Mouse (Mus musculus): ENCODE measurements around the gene Zfp609. TPM values are rescaled to one million over a fixed set of nuclear protein-coding genes. Genes with fewer than 3 reads are reported as not detected.
A peak's percentile ranks its signal among the peaks of the same experiment; 100 is the strongest.

The Zfp609 gene
- total and polyA plus RNA-seq, 2 experiments = 2.8 to 4.4 TPM

GRCm38 (mm10) chr9:65746479-65746878, 80.9 kb downstream of the Zfp609 start:
- H3K27me3 ChIP-seq (ENCODE audit: control insufficient read depth, insufficient read depth, low read length) = no peaks in the 10 kb centered on the region
- no peak overlapping the region for H3K27ac ChIP-seq (replicated peaks; ENCODE audit: insufficient read depth, low read depth, low read length)
- H3K36me3 ChIP-seq (ENCODE audit: control insufficient read depth, insufficient read depth, low read length) = no peaks in the 10 kb centered on the region
- 85% methylated on average over 2 of the region's 2 CpGs for WGBS
- peaks cover 24% of the 10 kb centered on the region for H3K79me2 ChIP-seq (ENCODE audit: control insufficient read depth, insufficient read depth, low read length)
- peaks cover 15% of the 10 kb centered on the region for H3K4me1 ChIP-seq (ENCODE audit: control insufficient read depth, insufficient read depth, low read length)
- no peak for TF ChIP-seq POLR2A (IDR thresholded peaks at IDR 0.05; ENCODE audit: extremely low read depth, insufficient read depth, low read length)
- no peak for TF ChIP-seq CTCF (IDR thresholded peaks at IDR 0.05; ENCODE audit: low read depth, low read length)
- H3K9ac ChIP-seq (ENCODE audit: low read depth, low read length) = no peak overlapping the region
- H3K4me3 ChIP-seq (ENCODE audit: insufficient read depth, low read depth, low read length) = no peak overlapping the region
- no peak for DNase-seq (ENCODE audit: extremely low read depth, low read depth, low spot score)

- TF ChIP-seq CTCF (IDR thresholded peaks at IDR 0.05; ENCODE audit: low read depth, low read length) = no peak
- TF ChIP-seq POLR2A (IDR thresholded peaks at IDR 0.05; ENCODE audit: extremely low read depth, insufficient read depth, low read length) = no peak
- H3K4me1 ChIP-seq (ENCODE audit: control insufficient read depth, insufficient read depth, low read length) = peaks cover 15% of the 10 kb centered on the region
- H3K27ac ChIP-seq (replicated peaks; ENCODE audit: insufficient read depth, low read depth, low read length) = no peak overlapping the region
- DNase-seq (ENCODE audit: extremely low read depth, low read depth, low spot score) = no peak
- no peaks in the 10 kb centered on the region for H3K36me3 ChIP-seq (ENCODE audit: control insufficient read depth, insufficient read depth, low read length)
- peaks cover 19% of the 10 kb centered on the region; the same call in 1 of the 2 replicates for H3K79me2 ChIP-seq (ENCODE audit: control insufficient read depth, insufficient read depth, low read length)
- no peaks in the 10 kb centered on the region for H3K27me3 ChIP-seq (ENCODE audit: control insufficient read depth, insufficient read depth, low read length)
- WGBS = 85% methylated on average over 5 of the region's 5 CpGs
- no peak overlapping the region for H3K4me3 ChIP-seq (ENCODE audit: insufficient read depth, low read depth, low read length)
- no peak overlapping the region for H3K9ac ChIP-seq (ENCODE audit: low read depth, low read length)
Observed at GRCm38 (mm10) chr9:65745456-65745855, 81.9 kb downstream of the Zfp609 start.

- DNase-seq (ENCODE audit: extremely low read depth, low read depth, low spot score) = peak; percentile 70
- H3K36me3 ChIP-seq (ENCODE audit: control insufficient read depth, insufficient read depth, low read length) = no peaks in the 10 kb centered on the region
- TF ChIP-seq CTCF (IDR thresholded peaks at IDR 0.05; ENCODE audit: low read depth, low read length) (no peak), POLR2A (IDR thresholded peaks at IDR 0.05; ENCODE audit: extremely low read depth, insufficient read depth, low read length) (no peak)
- peaks cover 19% of the 10 kb centered on the region; the same call in 1 of the 2 replicates for H3K79me2 ChIP-seq (ENCODE audit: control insufficient read depth, insufficient read depth, low read length)
- peaks cover 15% of the 10 kb centered on the region for H3K4me1 ChIP-seq (ENCODE audit: control insufficient read depth, insufficient read depth, low read length)
- no peak overlapping the region for H3K4me3 ChIP-seq (ENCODE audit: insufficient read depth, low read depth, low read length)
- H3K27ac ChIP-seq (replicated peaks; ENCODE audit: insufficient read depth, low read depth, low read length) = no peak overlapping the region
- H3K9ac ChIP-seq (ENCODE audit: low read depth, low read length) = no peak overlapping the region
- WGBS = 63% methylated on average over 4 of the region's 4 CpGs
- H3K27me3 ChIP-seq (ENCODE audit: control insufficient read depth, insufficient read depth, low read length) = no peaks in the 10 kb centered on the region
Observed at GRCm38 (mm10) chr9:65744171-65745082, 82.9 kb downstream of the Zfp609 start.

- no peak for TF ChIP-seq CTCF (IDR thresholded peaks at IDR 0.05; ENCODE audit: low read depth, low read length)
- TF ChIP-seq POLR2A (IDR thresholded peaks at IDR 0.05; ENCODE audit: extremely low read depth, insufficient read depth, low read length) = no peak
- H3K27ac ChIP-seq (replicated peaks; ENCODE audit: insufficient read depth, low read depth, low read length) = no peak overlapping the region
- H3K79me2 ChIP-seq (ENCODE audit: control insufficient read depth, insufficient read depth, low read length) = peaks cover 22% of the 10 kb centered on the region; the same call in 1 of the 2 replicates
- peaks cover 15% of the 10 kb centered on the region for H3K4me1 ChIP-seq (ENCODE audit: control insufficient read depth, insufficient read depth, low read length)
- no peak overlapping the region for H3K4me3 ChIP-seq (ENCODE audit: insufficient read depth, low read depth, low read length)
- no peak overlapping the region for H3K9ac ChIP-seq (ENCODE audit: low read depth, low read length)
- DNase-seq (ENCODE audit: extremely low read depth, low read depth, low spot score) = no peak
- no peaks in the 10 kb centered on the region for H3K36me3 ChIP-seq (ENCODE audit: control insufficient read depth, insufficient read depth, low read length)
- no peaks in the 10 kb centered on the region for H3K27me3 ChIP-seq (ENCODE audit: control insufficient read depth, insufficient read depth, low read length)
Observed at GRCm38 (mm10) chr9:65743809-65744170, 83.6 kb downstream of the Zfp609 start.

GRCm38 (mm10) chr9:65743322-65743721, 84.0 kb downstream of the Zfp609 start:
- no peak overlapping the region for H3K4me3 ChIP-seq (ENCODE audit: insufficient read depth, low read depth, low read length)
- no peaks in the 10 kb centered on the region for H3K27me3 ChIP-seq (ENCODE audit: control insufficient read depth, insufficient read depth, low read length)
- peaks cover 12% of the 10 kb centered on the region for H3K4me1 ChIP-seq (ENCODE audit: control insufficient read depth, insufficient read depth, low read length)
- no peak for DNase-seq (ENCODE audit: extremely low read depth, low read depth, low spot score)
- H3K9ac ChIP-seq (ENCODE audit: low read depth, low read length) = no peak overlapping the region
- H3K27ac ChIP-seq (replicated peaks; ENCODE audit: insufficient read depth, low read depth, low read length) = no peak overlapping the region
- TF ChIP-seq CTCF (IDR thresholded peaks at IDR 0.05; ENCODE audit: low read depth, low read length) (no peak), POLR2A (IDR thresholded peaks at IDR 0.05; ENCODE audit: extremely low read depth, insufficient read depth, low read length) (no peak)
- H3K79me2 ChIP-seq (ENCODE audit: control insufficient read depth, insufficient read depth, low read length) = peaks cover 25% of the 10 kb centered on the region; the same call in 1 of the 2 replicates
- H3K36me3 ChIP-seq (ENCODE audit: control insufficient read depth, insufficient read depth, low read length) = no peaks in the 10 kb centered on the region

GRCm38 (mm10) chr9:65742777-65743176, 84.6 kb downstream of the Zfp609 start:
- no peaks in the 10 kb centered on the region for H3K36me3 ChIP-seq (ENCODE audit: control insufficient read depth, insufficient read depth, low read length)
- TF ChIP-seq POLR2A (IDR thresholded peaks at IDR 0.05; ENCODE audit: extremely low read depth, insufficient read depth, low read length) (no peak), CTCF (IDR thresholded peaks at IDR 0.05; ENCODE audit: low read depth, low read length) (no peak)
- H3K27me3 ChIP-seq (ENCODE audit: control insufficient read depth, insufficient read depth, low read length) = no peaks in the 10 kb centered on the region
- no peak overlapping the region for H3K27ac ChIP-seq (replicated peaks; ENCODE audit: insufficient read depth, low read depth, low read length)
- no peak overlapping the region for H3K9ac ChIP-seq (ENCODE audit: low read depth, low read length)
- WGBS = 93% methylated on average over 3 of the region's 3 CpGs
- DNase-seq (ENCODE audit: extremely low read depth, low read depth, low spot score) = no peak
- no peak overlapping the region for H3K4me3 ChIP-seq (ENCODE audit: insufficient read depth, low read depth, low read length)
- peaks cover 9% of the 10 kb centered on the region for H3K4me1 ChIP-seq (ENCODE audit: control insufficient read depth, insufficient read depth, low read length)
- peaks cover 25% of the 10 kb centered on the region; the same call in 1 of the 2 replicates for H3K79me2 ChIP-seq (ENCODE audit: control insufficient read depth, insufficient read depth, low read length)
